Mouse (Mus musculus): ENCODE data around the gene Arhgef5.

DNA sequence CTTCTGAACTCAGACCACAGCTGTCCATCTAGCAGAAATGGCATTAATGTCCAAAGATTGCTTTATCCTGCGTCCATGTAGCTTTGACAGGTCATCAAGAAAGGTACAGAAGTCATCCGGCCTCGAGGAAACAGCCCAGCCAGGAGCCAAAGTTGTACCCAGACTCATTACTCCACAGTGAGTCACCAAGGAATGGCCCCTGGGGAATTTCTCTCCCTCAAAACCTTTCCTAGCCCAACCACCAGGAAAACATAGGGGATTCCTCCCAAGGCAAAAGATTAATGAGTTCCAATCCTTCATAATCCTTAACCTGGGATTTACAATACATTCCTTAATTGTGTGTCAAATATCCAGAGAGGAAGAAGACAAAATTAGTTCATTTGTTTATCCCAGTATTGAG, 18.0 kb upstream of the Arhgef5 start:
- no peak for TF ChIP-seq CTCF (IDR thresholded peaks at IDR 0.05; ENCODE audit: insufficient read depth, low read length)
- no peak for TF ChIP-seq POLR2A (IDR thresholded peaks at IDR 0.05; ENCODE audit: borderline replicate concordance, extremely low read depth, low read depth, low read length)

Data from lung, adult 2 months (tissue).